Mouse (Mus musculus) kidney, postnatal 0 days (tissue): ENCODE measurements at regions not wholly inside any gene's neighbourhood (a gene's known extent, or its start where the extent isn't known, plus 50 kb on each side); places are given as distances from the start of the nearest gene placed in this dataset.
A peak's percentile ranks its signal among the peaks of the same experiment; 100 is the strongest.

Experiments used
- ATAC-seq: fragments of 200-750 bp; cut with Nextera tagmentation; replicated peaks from 2 replicates; pipeline ENCODE4 v1.8.0; 2017; ENCODE audit warnings: low read depth, moderate number of reproducible peaks, moderate TSS enrichment, moderate library complexity; ENCODE audit not compliant: low FRiP score
- DNase-seq: peaks from one replicate; pipeline ENCODE4 v3.0.0-alpha.2; 2016; ENCODE audit warnings: low spot score
- H3K27ac ChIP-seq: fragments of 300-500 bp; sonication (generic); 2 replicates; pipeline ENCODE4 v1.5.1; 2014; ENCODE audit warnings: mild to moderate bottlenecking
- H3K27me3 ChIP-seq: fragments of 300-500 bp; sonication (generic); 2 replicates; pipeline ENCODE4 v1.6.1; 2014; ENCODE audit warnings: low read length, mixed read lengths; ENCODE audit not compliant: insufficient read depth
- H3K36me3 ChIP-seq: fragments of 300-500 bp; sonication (generic); 2 replicates; pipeline ENCODE4 v1.6.1; 2014; ENCODE audit warnings: low read length, mixed read lengths; ENCODE audit not compliant: insufficient read depth
- H3K4me1 ChIP-seq: fragments of 300-500 bp; sonication (generic); replicated peaks from 2 replicates; pipeline ENCODE4 v1.6.1; 2014; ENCODE audit warnings: antibody characterized with exemption, low read length, mixed read lengths; ENCODE audit not compliant: insufficient read depth
- H3K4me2 ChIP-seq: fragments of 300-500 bp; sonication (generic); 2 replicates; pipeline ENCODE4 v1.6.1; 2014; ENCODE audit warnings: mild to moderate bottlenecking, low read length, moderate library complexity, mixed read lengths
- H3K4me3 ChIP-seq: fragments of 300-500 bp; sonication (generic); replicated peaks from 2 replicates; pipeline ENCODE4 v1.5.1; 2014; ENCODE audit warnings: low read depth, low read length
- H3K9ac ChIP-seq: fragments of 300-500 bp; sonication (generic); 2 replicates; pipeline ENCODE4 v1.6.1; 2014; ENCODE audit warnings: low read depth, low read length
- H3K9me3 ChIP-seq: fragments of 300-500 bp; sonication (generic); replicated peaks from 2 replicates; pipeline ENCODE4 v1.6.1; 2016; ENCODE audit warnings: low read length, inconsistent platforms, mixed read lengths
- CTCF ChIP-seq: IDR thresholded peaks from 2 replicates; pipeline ENCODE4 v1.5.1; 2016; ENCODE audit warnings: antibody characterized with exemption, low read depth, mild to moderate bottlenecking, moderate library complexity
- WGBS: fragments of 180-500 bp; shearing (Covaris S2); extraction: QIAGEN DNeasy Blood & Tissue Kit; methylation state at CpG from one replicate; pipeline ENCODE4 v1.1.7; 2014; 5-methylcytosine and 5-hydroxymethylcytosine counted together

- no peak overlapping the region for H3K4me3 ChIP-seq
- H3K9ac ChIP-seq = no peak overlapping the region
- H3K27me3 ChIP-seq = no peaks in the 10 kb centered on the region
- H3K36me3 ChIP-seq = no peaks in the 10 kb centered on the region
- no peak overlapping the region for H3K27ac ChIP-seq
- no peak for TF ChIP-seq CTCF
- H3K4me2 ChIP-seq = no peak overlapping the region
- no peak for ATAC-seq
- no peaks in the 10 kb centered on the region for H3K4me1 ChIP-seq
- 32% methylated on average over 9 of the region's 9 CpGs for WGBS
- peak; percentile 51 for DNase-seq
- H3K9me3 ChIP-seq = no peaks in the 10 kb centered on the region
Observed at GRCm38 (mm10) chr5:101520935-101521655, 143.7 kb downstream of the Nkx6-1 start.

- H3K4me3 ChIP-seq = no peak overlapping the region
- no peaks in the 10 kb centered on the region for H3K27me3 ChIP-seq
- H3K27ac ChIP-seq = no peak overlapping the region
- TF ChIP-seq CTCF = no peak
- no peak overlapping the region for H3K9ac ChIP-seq
- H3K4me1 ChIP-seq = no peaks in the 10 kb centered on the region
- no peak overlapping the region for H3K4me2 ChIP-seq
- no peak for DNase-seq
- no peak for ATAC-seq
- H3K36me3 ChIP-seq = no peaks in the 10 kb centered on the region
- 43% methylated on average over 14 of the region's 14 CpGs for WGBS
- H3K9me3 ChIP-seq = no peaks in the 10 kb centered on the region
Observed at GRCm38 (mm10) chr5:101518791-101519547, 145.8 kb downstream of the Nkx6-1 start.

- Histone ChIP-seq H3K4me1 (no peaks in the 10 kb centered on the region), H3K36me3 (no peaks in the 10 kb centered on the region), H3K27ac (no peak overlapping the region), H3K27me3 (no peaks in the 10 kb centered on the region), H3K9ac (no peak overlapping the region), H3K9me3 (no peaks in the 10 kb centered on the region), H3K4me2 (no peak overlapping the region), H3K4me3 (no peak overlapping the region)
- DNase-seq (no peak), ATAC-seq (no peak)
- 92% methylated on average over 14 of the region's 14 CpGs for WGBS
- no peak for TF ChIP-seq CTCF
Observed at GRCm38 (mm10) chr5:101497698-101498048, 167.1 kb downstream of the Nkx6-1 start.

GRCm38 (mm10) chr5:101496924-101497697 is 167.7 kb downstream of the Nkx6-1 start:
- WGBS = 45% methylated on average over 16 of the region's 16 CpGs
- no peak overlapping the region for H3K9ac ChIP-seq
- H3K4me3 ChIP-seq = no peak overlapping the region
- no peak overlapping the region for H3K27ac ChIP-seq
- no peaks in the 10 kb centered on the region for H3K4me1 ChIP-seq
- ATAC-seq = no peak
- no peaks in the 10 kb centered on the region for H3K36me3 ChIP-seq
- no peak for TF ChIP-seq CTCF
- H3K27me3 ChIP-seq = no peaks in the 10 kb centered on the region
- no peaks in the 10 kb centered on the region for H3K9me3 ChIP-seq
- DNase-seq = no peak
- H3K4me2 ChIP-seq = no peak overlapping the region

GRCm38 (mm10) chr5:101496161-101496560 is 168.6 kb downstream of the Nkx6-1 start:
- ATAC-seq = no peak
- Histone ChIP-seq H3K4me1 (no peaks in the 10 kb centered on the region), H3K27me3 (no peaks in the 10 kb centered on the region), H3K4me2 (no peak overlapping the region), H3K4me3 (no peak overlapping the region), H3K9ac (no peak overlapping the region), H3K27ac (no peak overlapping the region), H3K36me3 (no peaks in the 10 kb centered on the region), H3K9me3 (no peaks in the 10 kb centered on the region)
- no peak for TF ChIP-seq CTCF
- DNase-seq = no peak
- WGBS = 94% methylated on average over 9 of the region's 9 CpGs

GRCm38 (mm10) chr5:101445792-101446191 is 219.0 kb downstream of the Nkx6-1 start:
- Histone ChIP-seq H3K9ac (no peak overlapping the region), H3K9me3 (no peaks in the 10 kb centered on the region), H3K4me1 (no peaks in the 10 kb centered on the region), H3K27ac (no peak overlapping the region), H3K4me2 (no peak overlapping the region), H3K27me3 (no peaks in the 10 kb centered on the region), H3K36me3 (no peaks in the 10 kb centered on the region), H3K4me3 (no peak overlapping the region)
- 23% methylated on average over 10 of the region's 10 CpGs for WGBS
- no peak for ATAC-seq
- TF ChIP-seq CTCF = no peak
- no peak for DNase-seq
